Mouse (Mus musculus) Patski (cell line): ENCODE results near the gene Ano7. TPM values are rescaled to one million over a fixed set of nuclear protein-coding genes. Genes with fewer than 3 reads are reported as not detected.
A peak's percentile ranks its signal among the peaks of the same experiment; 100 is the strongest.
"Not testable (repeated sequence)": the region's sequence is repeated elsewhere in the genome, so short reads cannot be mapped to it uniquely, and the experiment has no call there.

Experiments used
- ATAC-seq: fragments of 100-300 bp; one replicate; pipeline ENCODE4 v1.8.0; 2021
- CTCF ChIA-PET: fragments of 350-600 bp; sonication (Branson Sonifier 250); formaldehyde crosslinking; loops from one replicate; lab custom pipeline; 2022; ENCODE audit warnings: inconsistent platforms; lab: Charles Lee
- POLR2A ChIA-PET: fragments of 350-600 bp; sonication (Branson Sonifier 250); formaldehyde crosslinking; loops from one replicate; lab custom pipeline; 2022; ENCODE audit warnings: antibody characterized with exemption, inconsistent platforms; lab: Charles Lee
- DNase-seq: peaks from one replicate; pipeline ENCODE4 v3.0.0-alpha.2; 2011; ENCODE audit warnings: low read depth, low spot score
- H3K27me3 ChIP-seq: fragments of 371-371 bp; one replicate; pipeline ENCODE4 v1.5.1; 2021
- CTCF ChIP-seq: fragments of 100-300 bp; IDR thresholded peaks from one replicate; pipeline ENCODE4 v1.5.1; 2021
- in situ Hi-C: fragments of 300-500 bp; cut with MboI; formaldehyde crosslinking; loops from 3 replicates; pipeline ENCODE4 v1.11.1; 2018; ENCODE audit warnings: low pct_unique_long_range_greater_than_20kb, mixed read lengths
- polyA plus RNA-seq: library from polyadenylated mRNA; unstranded; gene quantifications from one replicate; pipeline ENCODE4 v1.2.3, GENCODE M21; 2021

Ano7 gene
- polyA plus RNA-seq, 1 experiment from 2014 or later = not detected

DNA sequence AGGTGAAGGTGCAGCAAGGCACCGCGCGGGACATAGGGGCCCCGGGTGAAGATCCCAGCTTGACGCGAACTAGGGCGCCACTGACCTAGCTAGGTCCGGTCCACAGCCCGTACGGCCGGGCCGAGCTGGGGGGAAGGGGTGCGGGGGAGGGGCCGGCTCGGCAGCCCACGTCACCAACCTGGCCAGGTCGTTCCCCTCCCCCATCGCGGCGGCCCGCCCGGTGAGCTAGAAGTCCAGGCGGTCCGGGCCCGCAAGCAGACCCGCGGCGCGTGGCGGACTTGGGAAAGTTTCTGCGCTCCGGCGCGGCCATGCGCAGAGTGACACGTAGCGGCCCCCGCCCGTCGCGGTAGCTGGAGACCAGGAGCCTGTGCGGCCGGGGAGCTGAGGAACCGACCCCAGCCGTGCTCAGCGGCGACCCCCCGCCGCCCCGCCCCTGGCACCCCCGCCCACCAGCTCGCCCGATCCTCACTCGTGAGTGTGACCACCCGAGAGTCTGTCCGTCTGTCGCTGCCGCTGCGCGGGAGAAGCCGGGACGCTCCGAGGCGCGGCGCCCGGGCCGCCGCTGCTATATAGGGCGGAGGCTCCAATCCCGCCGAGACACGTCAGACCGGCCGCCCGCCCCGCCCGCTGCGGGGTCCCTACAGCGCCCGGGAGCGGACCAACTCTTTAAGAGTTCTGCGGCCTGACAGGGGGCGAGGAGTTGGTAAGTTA, 71.5 kb downstream of the Ano7 start:
- ATAC-seq (peak; percentile 85), DNase-seq (peak; percentile 12)
- TF ChIP-seq CTCF = no peak
- H3K27me3 ChIP-seq = no peaks in the 10 kb centered on the region
- in situ Hi-C loops = no loop called here
- POLR2A ChIA-PET = interaction anchor here (0.6 to 1.9 kb wide), 4 partner anchors 9 to 174 kb away, joined by 3 to 7 read pairs (median 3); partner anchors contain the start of genes Farp2 and Hdlbp
- CTCF ChIA-PET = interaction anchor here (1.3 to 2.1 kb wide), 3 partner anchors 10 to 32 kb away, joined by 3 to 7 read pairs (median 4); no protein-coding TSS in a partner anchor

- peak; percentile 36 for TF ChIP-seq CTCF
- in situ Hi-C loops = no loop called here
- POLR2A ChIA-PET = interaction anchor here (0.9 to 1.9 kb wide), 2 partner anchors 8 to 32 kb away, joined by 3 to 7 read pairs; partner anchors contain the start of gene Hdlbp
- CTCF ChIA-PET = interaction anchor here (1.3 kb wide), 1 partner anchor 10 kb away, joined by 3 read pairs; no protein-coding TSS in a partner anchor
- ATAC-seq = peak; percentile 19
- peak; percentile 7 for DNase-seq
- no peaks in the 10 kb centered on the region for H3K27me3 ChIP-seq
These were observed 72.1 kb downstream of the Ano7 start for GRCm38 (mm10) chr1:93445822-93446162.

DNA sequence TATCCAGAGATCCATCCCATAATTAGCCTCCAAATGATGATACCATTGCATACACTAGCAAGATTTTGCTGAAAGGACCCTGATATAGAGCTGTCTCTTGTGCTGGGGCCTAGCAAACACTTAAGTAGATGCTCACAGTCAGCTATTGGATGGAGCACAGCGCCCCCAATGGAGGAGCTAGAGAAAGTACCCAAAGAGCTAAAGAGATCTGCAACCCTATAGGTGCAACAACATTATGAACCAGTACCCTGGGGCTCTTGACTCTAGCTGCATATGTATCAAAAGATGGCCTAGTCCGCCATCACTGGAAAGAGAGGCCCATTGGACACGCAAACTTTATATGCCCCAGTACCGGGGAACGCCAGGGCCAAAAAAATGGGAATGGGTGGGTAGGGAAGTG, 76.4 kb downstream of the Ano7 start:
- TF ChIP-seq CTCF = peak; percentile 45
- POLR2A ChIA-PET, in situ Hi-C loops, DNase-seq, ATAC-seq, H3K27me3 ChIP-seq: not testable (repeated sequence)
- CTCF ChIA-PET = interaction anchor here (2.9 kb wide), 1 partner anchor 16 kb away, joined by 7 read pairs; no protein-coding TSS in a partner anchor

- no peak for DNase-seq
- in situ Hi-C loops = no loop called here
These were observed 80.1 kb downstream of the Ano7 start for GRCm38 (mm10) chr1:93453721-93454255.

More at GRCm38 (mm10) chr1:93453721-93454255, 80.1 kb downstream of the Ano7 start:
- ChIA-PET POLR2A (interaction anchor here (0.7 kb wide), 1 partner anchor 8 kb away, joined by 3 read pairs; no protein-coding TSS in a partner anchor), CTCF (interaction anchor here (1.5 to 3.1 kb wide), 2 partner anchors 10 to 23 kb away, joined by 5 to 12 read pairs; no protein-coding TSS in a partner anchor)
- no peak for TF ChIP-seq CTCF
- no peaks in the 10 kb centered on the region for H3K27me3 ChIP-seq
- ATAC-seq = no peak

Other genes starting within 250 kb of the Ano7 start
- gene Agxt, start 238.7 kb upstream of the Ano7 start, polyA plus RNA-seq = not detected
- gene 2310007B03Rik, start 213.0 kb upstream of the Ano7 start, polyA plus RNA-seq = not detected
- gene Crocc2, start 205.2 kb upstream of the Ano7 start, polyA plus RNA-seq = 0.30 TPM
- 48.9 TPM for gene Sned1, start 138.1 kb upstream of the Ano7 start, polyA plus RNA-seq
- gene Mterf4, start 68.0 kb upstream of the Ano7 start, polyA plus RNA-seq = 34.8 TPM
- gene Ppp1r7, start 31.1 kb upstream of the Ano7 start, polyA plus RNA-seq = 50.0 TPM
- 12.0 TPM for gene Pask, start 30.4 kb upstream of the Ano7 start, polyA plus RNA-seq
- gene Hdlbp, start 104.9 kb downstream of the Ano7 start, polyA plus RNA-seq = 263 TPM
- 10.1 TPM for gene Farp2, start 138.1 kb downstream of the Ano7 start, polyA plus RNA-seq